Mouse (Mus musculus) brain, embryonic 14.5 days (tissue): Measurements from ENCODE around the gene Aak1.

Experiments
- CTCF ChIP-seq: fragments of 200-500 bp; IDR thresholded peaks from 2 replicates; pipeline ENCODE4 v1.5.1; 2012; ENCODE audit warnings: inconsistent platforms, mild to moderate bottlenecking, moderate library complexity, borderline replicate concordance; ENCODE audit not compliant: insufficient read depth, insufficient read length; ENCODE audit errors: extremely low read depth
- POLR2A ChIP-seq: fragments of 200-500 bp; IDR thresholded peaks from 2 replicates; pipeline ENCODE4 v1.6.1; 2012; ENCODE audit warnings: mild to moderate bottlenecking, inconsistent platforms, borderline replicate concordance; ENCODE audit not compliant: poor library complexity, insufficient read depth, insufficient read length, severe bottlenecking; ENCODE audit errors: extremely low read depth

DNA sequence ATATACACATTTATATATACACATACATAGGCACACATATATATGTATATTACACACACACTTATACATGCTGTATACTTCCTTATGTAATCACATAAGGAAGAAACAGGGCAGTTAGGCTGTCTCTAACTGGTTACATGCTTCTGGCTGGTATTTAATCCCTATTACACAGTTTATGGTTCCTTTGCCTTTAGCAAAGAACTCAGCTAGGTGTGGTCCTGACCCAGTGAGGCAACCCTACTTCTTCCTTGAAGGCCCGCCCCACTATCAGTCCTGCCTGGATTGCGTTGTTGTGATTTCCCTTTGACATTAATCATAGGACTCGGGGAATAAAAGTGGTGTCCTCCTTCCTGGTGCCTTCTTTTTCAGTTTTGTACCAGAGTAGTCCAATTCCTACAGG lies 185.1 kb downstream of the Aak1 start:
- TF ChIP-seq POLR2A: no peak
- TF ChIP-seq CTCF: no peak
